Mouse (Mus musculus) C2C12 (cell line): ENCODE data around the gene Vmn1r192.

Source experiments
- CTCF ChIP-seq: IDR thresholded peaks from one replicate; pipeline ENCODE4 v1.5.1; 2011; ENCODE audit not compliant: control insufficient read depth, insufficient read depth, insufficient read length
- FOSL1 ChIP-seq: IDR thresholded peaks from one replicate; pipeline ENCODE4 v1.8.0; 2011; ENCODE audit warnings: mild to moderate bottlenecking, low read length; ENCODE audit not compliant: poor library complexity, insufficient read depth, severe bottlenecking
- MYOD1 ChIP-seq: IDR thresholded peaks from one replicate; pipeline ENCODE4 v1.6.1; 2011; ENCODE audit warnings: low read depth; ENCODE audit not compliant: control insufficient read depth, insufficient read length
- MYOG ChIP-seq: IDR thresholded peaks from one replicate; pipeline ENCODE4 v1.6.1; 2011; ENCODE audit not compliant: control insufficient read depth, insufficient read length; ENCODE audit errors: extremely low read depth
- USF1 ChIP-seq: IDR thresholded peaks from one replicate; pipeline ENCODE4 v1.6.1; 2011; ENCODE audit warnings: low read depth, mild to moderate bottlenecking, control low read depth, moderate library complexity

GRCm38 (mm10) chr13:22190385-22190784 lies 556 bp downstream of the Vmn1r192 start:
- no peak for TF ChIP-seq CTCF
- no peak for TF ChIP-seq FOSL1
- no peak for TF ChIP-seq MYOG
- TF ChIP-seq MYOD1 = no peak
- TF ChIP-seq USF1 = no peak
